Mouse (Mus musculus) ZHBTc4 (cell line): ENCODE measurements at regions not wholly inside any gene's neighbourhood (a gene's known extent, or its start where the extent isn't known, plus 50 kb on each side); places are given as distances from the start of the nearest gene placed in this dataset.
A peak's percentile ranks its signal among the peaks of the same experiment; 100 is the strongest.

Experiments used
- DNase-seq: peaks from one replicate; pipeline ENCODE4 v3.0.0-alpha.2; 2011; ENCODE audit warnings: low read depth, low spot score

- DNase-seq, result peak; percentile 32
Measured at GRCm38 (mm10) chr5:91198620-91199019, 59.2 kb downstream of the Areg start.

GRCm38 (mm10) chr5:91200448-91200847, 61.0 kb downstream of the Areg start:
- no peak for DNase-seq

GRCm38 (mm10) chr5:91204225-91205005, 65.0 kb downstream of the Areg start:
- DNase-seq, result no peak

- DNase-seq, result no peak
Measured at GRCm38 (mm10) chr5:91205350-91205880, 66.0 kb downstream of the Areg start.

GRCm38 (mm10) chr5:91206569-91207490, 67.4 kb downstream of the Areg start:
- no peak for DNase-seq

GRCm38 (mm10) chr5:91220174-91220573, 80.8 kb downstream of the Areg start:
- no peak for DNase-seq

- DNase-seq, result no peak
Measured at GRCm38 (mm10) chr5:91241656-91242055, 102.3 kb downstream of the Areg start.

- no peak for DNase-seq
Measured at GRCm38 (mm10) chr5:91247444-91247843, 108.0 kb downstream of the Areg start.

GRCm38 (mm10) chr5:91261895-91262294, 122.5 kb downstream of the Areg start:
- no peak for DNase-seq

GRCm38 (mm10) chr5:91262526-91262925, 123.1 kb downstream of the Areg start:
- no peak for DNase-seq

- peak; percentile 12 for DNase-seq
Measured at GRCm38 (mm10) chr5:91270747-91271146, 131.3 kb downstream of the Areg start.

GRCm38 (mm10) chr5:91271416-91271815, 131.4 kb downstream of the Btc start:
- DNase-seq, result no peak

GRCm38 (mm10) chr5:91274411-91274810, 128.4 kb downstream of the Btc start:
- no peak for DNase-seq

GRCm38 (mm10) chr5:91278466-91278865, 124.3 kb downstream of the Btc start:
- DNase-seq, result no peak

- DNase-seq, result no peak
Measured at GRCm38 (mm10) chr5:91279464-91279863, 123.3 kb downstream of the Btc start.

- no peak for DNase-seq
Measured at GRCm38 (mm10) chr5:91282969-91283368, 119.8 kb downstream of the Btc start.

GRCm38 (mm10) chr5:91293073-91293472, 109.7 kb downstream of the Btc start:
- DNase-seq, result no peak

- no peak for DNase-seq
Measured at GRCm38 (mm10) chr5:91294957-91295356, 107.8 kb downstream of the Btc start.

GRCm38 (mm10) chr5:91297068-91297467, 105.7 kb downstream of the Btc start:
- no peak for DNase-seq

- peak; percentile 10 for DNase-seq
Measured at GRCm38 (mm10) chr5:91302114-91302513, 100.7 kb downstream of the Btc start.

GRCm38 (mm10) chr5:91302943-91303342, 99.9 kb downstream of the Btc start:
- no peak for DNase-seq

- DNase-seq, result peak; percentile 64
Measured at GRCm38 (mm10) chr5:91303702-91304101, 99.1 kb downstream of the Btc start.
